Mouse (Mus musculus) embryonic facial prominence, embryonic 14.5 days (tissue): ENCODE data around the gene Ppp1r16b. TPM values are rescaled to one million over a fixed set of nuclear protein-coding genes. Genes with fewer than 3 reads are reported as not detected.

Experiments used
- ATAC-seq: fragments of 200-750 bp; cut with Nextera tagmentation; 2 replicates; pipeline ENCODE4 v1.8.0; 2017; ENCODE audit warnings: low read depth, moderate number of reproducible peaks, moderate TSS enrichment
- DNase-seq: peaks from one replicate; pipeline ENCODE4 v3.0.0-alpha.2; 2015; ENCODE audit warnings: low spot score
- H3K27ac ChIP-seq: fragments of 300-500 bp; sonication (generic); replicated peaks from 2 replicates; pipeline ENCODE4 v1.5.1; 2014; ENCODE audit warnings: low read depth, mild to moderate bottlenecking, low read length, moderate library complexity
- H3K27me3 ChIP-seq: fragments of 300-500 bp; sonication (generic); replicated peaks from 2 replicates; pipeline ENCODE4 v1.6.1; 2014; ENCODE audit warnings: low read length; ENCODE audit not compliant: control insufficient read depth, insufficient read depth
- H3K36me3 ChIP-seq: fragments of 300-500 bp; sonication (generic); 2 replicates; pipeline ENCODE4 v1.6.1; 2014; ENCODE audit warnings: low read length, mixed read lengths; ENCODE audit not compliant: control insufficient read depth, insufficient read depth
- H3K4me1 ChIP-seq: fragments of 300-500 bp; sonication (generic); 2 replicates; pipeline ENCODE4 v1.6.1; 2014; ENCODE audit warnings: antibody characterized with exemption, low read length; ENCODE audit not compliant: control insufficient read depth, insufficient read depth
- H3K4me2 ChIP-seq: fragments of 300-500 bp; sonication (generic); 2 replicates; pipeline ENCODE4 v1.6.1; 2014; ENCODE audit warnings: low read depth, mild to moderate bottlenecking, low read length, moderate library complexity, mixed read lengths
- H3K4me3 ChIP-seq: fragments of 300-500 bp; sonication (generic); 2 replicates; pipeline ENCODE4 v1.5.1; 2014; ENCODE audit warnings: low read depth, mild to moderate bottlenecking, low read length
- H3K9ac ChIP-seq: fragments of 300-500 bp; sonication (generic); 2 replicates; pipeline ENCODE4 v1.6.1; 2014; ENCODE audit warnings: low read depth, mild to moderate bottlenecking, low read length, moderate library complexity, mixed read lengths
- H3K9me3 ChIP-seq: fragments of 300-500 bp; sonication (generic); 2 replicates; pipeline ENCODE4 v1.6.1; 2016; ENCODE audit warnings: low read length; ENCODE audit not compliant: control insufficient read depth
- WGBS: fragments of 180-500 bp; shearing (Covaris S2); extraction: QIAGEN DNeasy Blood & Tissue Kit; methylation state at CpG from one replicate; pipeline ENCODE4 v1.1.7; 2014; 5-methylcytosine and 5-hydroxymethylcytosine counted together
- polyA plus RNA-seq: library from polyadenylated mRNA; unstranded; fragments of >200 nt; fragmentation: Nextera tagmentation; extraction: Ambion mirVana; gene quantifications from 2 replicates; pipeline ENCODE4 v1.2.1, GENCODE M21; 2014

The Ppp1r16b gene
- polyA plus RNA-seq, 1 experiment from 2014 or later: 4.3 TPM

GRCm38 (mm10) chr2:158672829-158673228 is 7.6 kb downstream of the Ppp1r16b start:
- Histone ChIP-seq H3K36me3 (no peaks in the 10 kb centered on the region), H3K4me1 (peaks cover 13% of the 10 kb centered on the region), H3K27ac (no peak overlapping the region; the same call in 1 of the 2 replicates), H3K4me2 (0 out of 2 replicates have a peak overlapping the region, but pooled peaks have one; percentile 10), H3K27me3 (peaks cover 27% of the 10 kb centered on the region), H3K4me3 (no peak overlapping the region), H3K9me3 (no peaks in the 10 kb centered on the region), H3K9ac (no peak overlapping the region)
- ATAC-seq (peak; percentile 64), DNase-seq (peak; percentile 88)
- WGBS: 12% methylated on average over 6 of the region's 6 CpGs

- Histone ChIP-seq H3K36me3 (no peaks in the 10 kb centered on the region), H3K4me2 (0 out of 2 replicates have a peak overlapping the region, but pooled peaks have one; percentile 10), H3K27me3 (peaks cover 20% of the 10 kb centered on the region), H3K9ac (no peak overlapping the region), H3K27ac (no peak overlapping the region), H3K4me1 (peaks cover 9% of the 10 kb centered on the region), H3K4me3 (no peak overlapping the region), H3K9me3 (no peaks in the 10 kb centered on the region)
- peak; percentile 62 for DNase-seq
- peak; percentile 14; the same call in 1 of the 2 replicates for ATAC-seq
- 58% methylated on average over 4 of the region's 4 CpGs for WGBS
Observed at GRCm38 (mm10) chr2:158673493-158673892, 8.3 kb downstream of the Ppp1r16b start.

GRCm38 (mm10) chr2:158674131-158674530 is 8.9 kb downstream of the Ppp1r16b start:
- peaks cover 14% of the 10 kb centered on the region for H3K27me3 ChIP-seq
- H3K4me2 ChIP-seq: no peak overlapping the region
- H3K36me3 ChIP-seq: no peaks in the 10 kb centered on the region
- H3K27ac ChIP-seq: no peak overlapping the region
- no peaks in the 10 kb centered on the region for H3K9me3 ChIP-seq
- peaks cover 5% of the 10 kb centered on the region; the same call in 1 of the 2 replicates for H3K4me1 ChIP-seq
- H3K4me3 ChIP-seq: no peak overlapping the region
- DNase-seq (no peak), ATAC-seq (no peak)
- H3K9ac ChIP-seq: no peak overlapping the region
- WGBS: 52% methylated on average over 6 of the region's 6 CpGs

DNA sequence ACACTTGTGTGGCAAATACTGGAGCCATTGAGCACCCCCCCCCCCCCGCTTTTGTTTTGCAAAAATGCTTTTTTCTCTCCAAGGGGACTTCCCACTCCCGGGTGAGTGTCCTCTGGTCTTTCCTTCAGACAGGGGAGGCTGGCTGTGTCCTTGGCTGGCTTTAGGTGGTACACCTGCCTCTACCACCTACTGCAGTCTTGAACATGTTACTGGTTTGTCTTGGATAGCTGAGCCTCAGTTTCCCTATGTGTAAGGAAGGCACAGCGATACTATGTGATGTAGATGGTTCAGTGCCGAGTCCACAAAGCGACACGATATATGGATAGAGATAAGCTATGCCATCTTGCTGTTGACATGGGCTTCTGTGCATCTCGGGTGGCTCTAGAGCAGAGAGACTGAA is 9.6 kb downstream of the Ppp1r16b start:
- no peak overlapping the region for H3K4me2 ChIP-seq
- DNase-seq (no peak), ATAC-seq (no peak)
- H3K27ac ChIP-seq: no peak overlapping the region
- no peaks in the 10 kb centered on the region for H3K9me3 ChIP-seq
- H3K4me1 ChIP-seq: peaks cover 5% of the 10 kb centered on the region; the same call in 1 of the 2 replicates
- no peak overlapping the region for H3K9ac ChIP-seq
- H3K36me3 ChIP-seq: no peaks in the 10 kb centered on the region
- H3K27me3 ChIP-seq: peaks cover 7% of the 10 kb centered on the region
- WGBS: 81% methylated on average over 7 of the region's 7 CpGs
- H3K4me3 ChIP-seq: no peak overlapping the region

- H3K27me3 ChIP-seq: peaks cover 3% of the 10 kb centered on the region
Observed at GRCm38 (mm10) chr2:158675161-158675560, 10.0 kb downstream of the Ppp1r16b start.

DNA sequence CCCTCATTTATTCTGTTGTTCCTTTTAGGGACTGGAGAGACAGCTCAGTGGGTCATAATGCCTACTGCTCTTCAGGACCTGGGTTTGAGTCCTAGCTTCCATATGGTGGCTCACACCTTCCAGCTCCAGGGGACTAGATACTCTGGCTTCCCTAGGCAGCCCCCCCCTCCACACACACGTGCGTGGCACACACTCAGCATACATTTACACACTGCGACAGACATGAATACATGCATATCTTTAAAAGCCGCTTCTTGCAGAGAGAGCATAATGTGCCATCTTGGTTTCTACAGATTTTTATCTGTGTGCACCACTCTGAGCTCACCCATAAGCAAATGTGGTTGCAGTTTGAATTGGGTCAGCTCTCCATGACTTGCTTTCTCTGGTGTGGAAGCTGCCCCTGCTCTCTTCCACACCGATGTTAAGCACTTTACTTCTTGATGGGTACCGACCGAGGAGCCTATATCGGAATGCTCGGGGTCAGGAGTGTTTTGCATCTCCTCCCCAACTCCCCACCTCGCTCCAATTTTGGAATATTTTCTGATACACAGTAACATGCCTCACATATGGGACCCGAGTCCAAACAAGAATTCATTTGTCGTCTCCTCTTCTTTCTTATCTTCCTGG is 10.8 kb downstream of the Ppp1r16b start:
- 87% methylated on average over 12 of the region's 12 CpGs for WGBS
- no peak for DNase-seq
- no peak for ATAC-seq

More at GRCm38 (mm10) chr2:158675161-158675560, 10.0 kb downstream of the Ppp1r16b start:
- peaks cover 5% of the 10 kb centered on the region; the same call in 1 of the 2 replicates for H3K4me1 ChIP-seq
- no peaks in the 10 kb centered on the region for H3K36me3 ChIP-seq
- no peak for ATAC-seq
- no peak overlapping the region for H3K4me3 ChIP-seq
- no peak for DNase-seq
- H3K27ac ChIP-seq: no peak overlapping the region
- no peak overlapping the region for H3K9ac ChIP-seq
- WGBS: 67% methylated on average over 6 of the region's 6 CpGs
- H3K9me3 ChIP-seq: no peaks in the 10 kb centered on the region
- no peak overlapping the region for H3K4me2 ChIP-seq

GRCm38 (mm10) chr2:158677946-158678345 is 12.7 kb downstream of the Ppp1r16b start:
- H3K4me3 ChIP-seq: no peak overlapping the region
- no peak overlapping the region for H3K9ac ChIP-seq
- H3K4me1 ChIP-seq: peaks cover 2% of the 10 kb centered on the region; the same call in 1 of the 2 replicates
- H3K9me3 ChIP-seq: no peaks in the 10 kb centered on the region
- ATAC-seq: no peak
- DNase-seq: no peak
- no peaks in the 10 kb centered on the region for H3K27me3 ChIP-seq
- no peaks in the 10 kb centered on the region for H3K36me3 ChIP-seq
- no peak overlapping the region for H3K27ac ChIP-seq
- no peak overlapping the region for H3K4me2 ChIP-seq
- 66% methylated on average over 8 of the region's 8 CpGs for WGBS

More for the DNA sequence above, 10.8 kb downstream of the Ppp1r16b start:
- no peaks in the 10 kb centered on the region for H3K9me3 ChIP-seq
- H3K4me3 ChIP-seq: no peak overlapping the region
- H3K9ac ChIP-seq: no peak overlapping the region
- H3K4me1 ChIP-seq: peaks cover 5% of the 10 kb centered on the region; the same call in 1 of the 2 replicates
- H3K4me2 ChIP-seq: no peak overlapping the region
- H3K27me3 ChIP-seq: no peaks in the 10 kb centered on the region
- H3K36me3 ChIP-seq: no peaks in the 10 kb centered on the region
- no peak overlapping the region for H3K27ac ChIP-seq

DNA sequence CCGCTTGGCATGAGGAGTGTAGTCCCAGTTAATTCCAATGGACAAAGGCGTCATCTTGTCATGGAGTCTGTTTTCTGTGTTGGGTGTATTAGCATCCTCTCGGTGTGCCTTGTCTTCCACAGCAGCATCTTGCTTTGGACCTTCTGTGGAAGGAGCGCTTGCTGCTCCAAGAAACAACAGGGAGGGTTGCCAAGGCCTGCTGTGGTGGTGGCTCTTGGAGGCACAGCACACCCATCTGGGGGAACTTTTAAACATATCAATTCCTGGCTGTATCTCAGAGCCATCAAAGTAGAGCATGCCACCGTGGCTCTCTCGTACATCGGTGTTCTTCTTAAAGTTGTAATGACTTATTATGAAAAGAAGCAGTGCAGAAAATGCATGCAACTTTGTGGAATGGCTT is 13.9 kb downstream of the Ppp1r16b start:
- 89% methylated on average over 7 of the region's 7 CpGs for WGBS
- ATAC-seq: no peak
- Histone ChIP-seq H3K36me3 (no peaks in the 10 kb centered on the region), H3K27ac (no peak overlapping the region), H3K4me2 (no peak overlapping the region), H3K4me1 (no peaks in the 10 kb centered on the region), H3K4me3 (no peak overlapping the region), H3K27me3 (no peaks in the 10 kb centered on the region), H3K9me3 (no peaks in the 10 kb centered on the region), H3K9ac (no peak overlapping the region)
- DNase-seq: no peak

- no peak for DNase-seq
- no peak overlapping the region for H3K27ac ChIP-seq
- WGBS: 68% methylated on average over 10 of the region's 10 CpGs
Observed at GRCm38 (mm10) chr2:158680357-158680889, 15.2 kb downstream of the Ppp1r16b start.

More at GRCm38 (mm10) chr2:158680357-158680889, 15.2 kb downstream of the Ppp1r16b start:
- Histone ChIP-seq H3K4me2 (no peak overlapping the region), H3K4me3 (no peak overlapping the region), H3K4me1 (no peaks in the 10 kb centered on the region), H3K27me3 (no peaks in the 10 kb centered on the region), H3K36me3 (no peaks in the 10 kb centered on the region), H3K9ac (no peak overlapping the region), H3K9me3 (no peaks in the 10 kb centered on the region)
- ATAC-seq: no peak
